Mouse (Mus musculus) granulocyte monocyte progenitor cell, adult 5-6 weeks (primary cell): ENCODE results near the gene Gm20837. TPM values are rescaled to one million over a fixed set of nuclear protein-coding genes. Genes with fewer than 3 reads are reported as not detected.
"Not testable (repeated sequence)": the region's sequence is repeated elsewhere in the genome, so short reads cannot be mapped to it uniquely, and the experiment has no call there.

ENCODE experiments used
- ATAC-seq: replicated peaks from 2 replicates; pipeline ENCODE4 v1.8.0; 2016; ENCODE audit warnings: mild to moderate bottlenecking, moderate TSS enrichment, inconsistent platforms; ENCODE audit not compliant: poor library complexity, severe bottlenecking
- total RNA-seq, 2 experiments: library from RNA; stranded (forward) in 1 of 2; stranded (reverse) in 1 of 2; fragments of 200-712, 200-1000 nt in 1 of 2; fragments of >200 nt in 1 of 2; fragmentation: Nextera tagmentation in 1 of 2; gene quantifications; 2 replicates each; pipeline ENCODE4 v1.2.3; 2014 to 2017

Gm20837 gene
- total RNA-seq (2014; fragmentation: Nextera tagmentation) = not detected in 2 replicates
- total RNA-seq (2017) = not detected in 2 replicates

GRCm38 (mm10) chrY:90400948-90401347 is at the start of gene Gm20837:
Gm20837 (plus strand) TSS chrY:90401248.
- ATAC-seq = not testable (repeated sequence)
